Mouse (Mus musculus): ENCODE measurements around the gene 3110040N11Rik.
"Not testable (repeated sequence)": the region's sequence is repeated elsewhere in the genome, so short reads cannot be mapped to it uniquely, and the experiment has no call there.

3110040N11Rik gene

GRCm38 (mm10) chr7:81789095-81789757 lies at the start of gene 3110040N11Rik:
3110040N11Rik (minus strand) TSS chr7:81789478.
- DNase-seq (ENCODE audit: low spot score in 2 of 2), result peak; percentile 90

DNA sequence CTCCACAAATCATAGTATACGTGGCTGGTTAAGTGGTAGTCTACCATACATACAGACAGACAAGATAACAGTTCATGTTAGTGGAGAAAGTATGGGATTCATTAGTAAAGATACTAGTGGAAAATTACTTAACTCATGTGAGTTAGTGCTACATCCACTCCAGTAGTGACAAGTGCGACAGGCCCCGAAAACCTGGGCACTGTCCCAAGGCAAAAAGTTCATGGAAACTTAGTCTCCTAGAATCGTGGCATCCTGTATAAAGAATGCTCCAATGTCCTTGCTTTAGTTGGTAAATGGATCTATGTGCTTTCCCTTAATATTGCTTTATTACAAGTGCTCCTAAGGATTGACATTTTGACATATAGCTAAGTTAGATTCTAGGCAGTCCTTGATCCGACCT lies 48.5 kb upstream of the 3110040N11Rik start:
- DNase-seq (ENCODE audit: low spot score in 2 of 2), result not testable (repeated sequence)

GRCm38 (mm10) chr7:81835430-81835829 lies 46.2 kb upstream of the 3110040N11Rik start:
- DNase-seq (ENCODE audit: low spot score in 2 of 2), result no peak

GRCm38 (mm10) chr7:81834847-81835246 lies 45.6 kb upstream of the 3110040N11Rik start:
- DNase-seq (ENCODE audit: low spot score in 2 of 2), result no peak

GRCm38 (mm10) chr7:81829379-81829894 lies 40.2 kb upstream of the 3110040N11Rik start, which contains the start of gene Btbd1:
Btbd1 (minus strand) TSS chr7:81829431.
- DNase-seq (ENCODE audit: low spot score in 2 of 2), result peak; percentile 92 to 93

DNA sequence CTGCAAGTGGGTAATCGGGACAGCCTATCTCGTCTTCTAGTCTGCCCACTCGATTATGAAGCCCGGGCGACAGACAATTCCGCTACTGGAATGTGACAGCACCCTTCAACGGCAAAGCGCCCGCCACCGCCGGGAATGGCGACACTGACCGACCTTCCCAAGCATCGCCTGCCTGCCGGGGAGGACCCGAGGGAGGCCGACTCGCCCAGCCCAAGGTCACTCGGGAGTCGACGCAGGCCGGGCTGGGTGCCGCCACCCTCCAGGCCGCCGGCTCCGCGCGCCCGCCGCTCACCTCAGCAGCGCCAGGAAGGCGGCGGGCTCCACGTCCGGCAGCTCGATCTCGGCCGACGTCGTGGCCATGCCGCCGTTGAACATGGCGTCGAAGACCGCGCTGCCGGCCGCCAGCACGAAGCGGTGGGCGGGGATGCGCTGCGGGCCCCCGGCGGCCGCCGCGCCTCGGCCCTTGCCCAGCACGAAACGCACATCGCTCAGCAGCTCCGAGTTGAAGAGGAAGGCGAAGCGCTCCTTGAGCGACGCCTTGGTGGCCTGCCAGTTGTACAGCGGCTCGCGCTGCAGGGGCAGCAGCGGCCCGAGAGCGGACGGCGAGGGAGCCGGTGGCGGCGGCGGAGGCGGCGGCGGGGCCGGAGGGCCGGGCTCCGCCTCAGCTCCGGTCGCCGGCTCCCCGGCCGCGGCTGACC lies 39.6 kb upstream of the 3110040N11Rik start:
- peak; percentile 72 to 77 for DNase-seq (ENCODE audit: low spot score in 2 of 2)

GRCm38 (mm10) chr7:81827806-81828667 lies 38.8 kb upstream of the 3110040N11Rik start:
- DNase-seq (ENCODE audit: low spot score in 2 of 2), result no peak

GRCm38 (mm10) chr7:81825381-81825780 lies 36.1 kb upstream of the 3110040N11Rik start:
- DNase-seq (ENCODE audit: low spot score in 2 of 2), result peak in 1 of 2 experiments; percentile 51

GRCm38 (mm10) chr7:81824906-81825305 lies 35.6 kb upstream of the 3110040N11Rik start:
- DNase-seq (ENCODE audit: low spot score in 2 of 2), result no peak

GRCm38 (mm10) chr7:81806067-81806466 lies 16.8 kb upstream of the 3110040N11Rik start:
- DNase-seq (ENCODE audit: low spot score in 2 of 2), result no peak

GRCm38 (mm10) chr7:81788536-81788935 lies 742 bp downstream of the 3110040N11Rik start:
- DNase-seq (ENCODE audit: low spot score in 2 of 2), result peak in 1 of 2 experiments; percentile 49

GRCm38 (mm10) chr7:81777667-81778218 lies 11.5 kb downstream of the 3110040N11Rik start:
- no peak for DNase-seq (ENCODE audit: low spot score in 2 of 2)

GRCm38 (mm10) chr7:81775325-81775724 lies 14.0 kb downstream of the 3110040N11Rik start:
- no peak for DNase-seq (ENCODE audit: low spot score in 2 of 2)

DNA sequence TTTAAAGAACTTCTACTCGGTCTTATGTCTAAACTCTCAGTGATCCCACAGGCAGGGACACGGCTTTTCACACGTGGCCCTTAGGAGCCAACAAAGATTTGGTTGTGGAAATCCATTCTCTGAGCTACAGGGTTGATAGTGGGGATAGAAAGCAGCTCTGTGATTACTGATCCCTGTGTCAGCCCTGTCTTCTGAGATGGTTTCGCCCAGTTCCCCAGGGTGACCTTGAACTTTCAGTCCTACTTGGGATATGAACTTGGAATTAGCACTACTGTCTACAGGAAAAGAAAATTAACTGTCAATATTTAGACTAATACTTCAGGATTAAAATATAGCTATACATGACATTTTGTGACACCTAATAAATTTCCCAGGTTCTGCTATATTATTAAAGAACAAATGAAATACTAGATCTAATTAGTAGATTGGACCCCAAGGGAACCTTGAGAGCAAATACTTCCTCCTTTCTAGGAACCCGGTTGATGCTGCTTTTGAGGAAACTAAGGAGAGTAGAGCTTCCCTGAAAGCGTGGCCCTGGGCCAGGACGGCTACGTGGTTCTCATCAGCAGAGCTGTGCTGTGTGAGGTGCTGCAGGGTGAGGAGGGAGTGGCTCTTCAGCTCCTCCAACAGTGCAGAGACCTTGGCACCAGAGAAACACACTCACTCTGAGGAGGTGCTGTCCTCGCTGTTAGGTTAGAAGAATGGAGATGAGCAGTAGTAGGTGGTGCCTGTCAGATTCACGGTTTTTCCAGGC lies 16.3 kb downstream of the 3110040N11Rik start:
- peak in 1 of 2 experiments; percentile 51 for DNase-seq (ENCODE audit: low spot score in 2 of 2)

- peak; percentile 51 to 54 for DNase-seq (ENCODE audit: low spot score in 2 of 2)
Measured at GRCm38 (mm10) chr7:81763110-81763845, 26.0 kb downstream of the 3110040N11Rik start.

GRCm38 (mm10) chr7:81762180-81763109 lies 26.8 kb downstream of the 3110040N11Rik start, which contains the start of gene Ramac:
Ramac (plus strand) TSS chr7:81762925.
- peak; percentile 93 to 94 for DNase-seq (ENCODE audit: low spot score in 2 of 2)

- DNase-seq (ENCODE audit: low spot score in 2 of 2), result no peak
Measured at GRCm38 (mm10) chr7:81747956-81748355, 41.3 kb downstream of the 3110040N11Rik start.

DNA sequence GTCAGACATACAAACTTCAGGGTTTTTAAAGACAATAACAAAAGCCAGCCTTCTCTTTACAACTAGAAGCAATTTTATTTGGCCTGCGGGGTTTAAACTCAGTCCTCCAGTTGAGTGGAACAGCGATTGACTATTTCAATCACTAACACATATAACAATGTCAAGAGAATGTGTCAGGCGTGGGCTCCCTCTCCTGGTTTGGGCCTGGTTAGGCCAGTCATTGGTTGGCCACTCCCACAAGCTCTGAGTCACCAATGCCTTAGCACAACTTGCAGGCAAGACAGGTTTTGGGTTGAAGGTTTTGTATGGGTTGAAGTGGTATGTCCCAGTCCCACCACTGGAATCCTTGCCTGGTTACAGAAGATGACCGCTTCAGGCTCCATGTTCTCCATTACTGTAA lies 45.1 kb downstream of the 3110040N11Rik start:
- no peak for DNase-seq (ENCODE audit: low spot score in 2 of 2)

DNA sequence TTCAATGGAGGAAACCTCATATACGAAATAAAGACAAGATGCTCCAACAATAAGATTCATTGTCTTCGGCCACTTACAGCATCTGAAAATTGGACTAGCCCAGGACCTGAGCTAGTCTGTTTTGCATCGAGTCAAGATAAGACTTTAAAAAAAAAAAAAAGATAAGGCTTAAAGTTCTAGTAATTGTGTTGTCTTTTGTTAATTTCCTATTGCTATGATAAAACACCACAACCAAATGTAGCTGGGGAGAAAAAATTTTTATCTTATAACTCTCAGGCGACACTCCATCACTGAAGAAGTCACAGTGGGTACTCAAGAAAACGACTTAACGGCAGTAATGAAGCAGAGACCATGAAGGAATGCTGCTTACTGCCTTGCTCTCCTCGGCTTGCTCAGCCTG lies 49.3 kb downstream of the 3110040N11Rik start:
- DNase-seq (ENCODE audit: low spot score in 2 of 2), result no peak

Measured in right cerebral cortex, postnatal 10 days (tissue).